Mouse (Mus musculus) CD4-positive naive resting alpha-beta T cell, adult 57 days (primary cell): ENCODE data around the gene Mrgprb1. TPM values are rescaled to one million over a fixed set of nuclear protein-coding genes. Genes with fewer than 3 reads are reported as not detected.

Experiments used
- total RNA-seq: library from RNA; stranded (reverse); gene quantifications from one replicate; pipeline ENCODE4 v1.2.4, GENCODE M21; 2023

The Mrgprb1 gene
- total RNA-seq = not detected

GRCm38 (mm10) chr7:48456242-48456641, at the start of gene Mrgprb1:
Mrgprb1 (minus strand) TSS chr7:48456342.

GRCm38 (mm10) chr7:48499221-48499620, 43.1 kb upstream of the Mrgprb1 start, which contains the start of gene Mrgprx2:
Mrgprx2 (minus strand) TSS chr7:48499321.

Other genes with a start within 250 kb of the Mrgprb1 start
- gene Mrgprb8, start 67.8 kb downstream of the Mrgprb1 start, total RNA-seq = not detected
- not detected for gene Mrgprx2, start 43.0 kb upstream of the Mrgprb1 start, total RNA-seq
- gene Mrgprb2, start 101.7 kb upstream of the Mrgprb1 start, total RNA-seq = not detected
- not detected for gene Mrgprb3, start 187.5 kb upstream of the Mrgprb1 start, total RNA-seq